Mouse (Mus musculus) cerebral cortex, adult 2 months (tissue): ENCODE measurements around the gene Stra6.

ENCODE experiments used
- WGBS: fragments of 180-500 bp; shearing (Covaris S2); methylation state at CpG from one replicate; pipeline ENCODE4 v1.1.7; 2018; 5-methylcytosine and 5-hydroxymethylcytosine counted together

Stra6 gene

DNA sequence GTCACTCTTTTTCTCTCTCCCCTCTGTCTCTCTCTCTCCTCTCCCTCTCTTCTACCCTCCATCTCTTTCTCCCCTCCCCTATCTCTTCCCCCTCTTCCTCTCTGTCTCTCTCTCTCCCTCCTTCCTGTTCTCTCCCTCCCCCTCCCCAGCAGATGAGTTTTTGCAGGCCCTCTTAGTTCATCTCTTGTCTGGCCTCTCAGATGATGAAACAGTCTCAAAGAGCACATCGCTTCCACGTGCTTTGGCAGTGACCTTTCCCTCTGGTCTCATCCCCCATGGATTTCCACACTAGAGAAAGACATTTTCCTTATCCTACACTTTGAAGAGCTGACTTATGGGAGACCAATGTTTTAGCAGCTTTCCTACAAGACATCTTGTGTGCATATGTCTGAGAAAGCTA lies 109.3 kb downstream of the Stra6 start:
- 67% methylated on average over 2 of the region's 2 CpGs for WGBS

- 22% methylated on average over 5 of the region's 5 CpGs for WGBS
These were observed 111.2 kb downstream of the Stra6 start for GRCm38 (mm10) chr9:58174818-58175251.

- 41% methylated on average over 5 of the region's 5 CpGs for WGBS
These were observed 112.3 kb downstream of the Stra6 start for GRCm38 (mm10) chr9:58175745-58176487.

GRCm38 (mm10) chr9:58177165-58177564 lies 113.6 kb downstream of the Stra6 start:
- WGBS: 55% methylated on average over 4 of the region's 4 CpGs

- 78% methylated on average over 2 of the region's 2 CpGs for WGBS
These were observed 115.8 kb downstream of the Stra6 start for GRCm38 (mm10) chr9:58179390-58179789.

GRCm38 (mm10) chr9:58184456-58184855 lies 120.9 kb downstream of the Stra6 start:
- 40% methylated on average over 6 of the region's 6 CpGs for WGBS

DNA sequence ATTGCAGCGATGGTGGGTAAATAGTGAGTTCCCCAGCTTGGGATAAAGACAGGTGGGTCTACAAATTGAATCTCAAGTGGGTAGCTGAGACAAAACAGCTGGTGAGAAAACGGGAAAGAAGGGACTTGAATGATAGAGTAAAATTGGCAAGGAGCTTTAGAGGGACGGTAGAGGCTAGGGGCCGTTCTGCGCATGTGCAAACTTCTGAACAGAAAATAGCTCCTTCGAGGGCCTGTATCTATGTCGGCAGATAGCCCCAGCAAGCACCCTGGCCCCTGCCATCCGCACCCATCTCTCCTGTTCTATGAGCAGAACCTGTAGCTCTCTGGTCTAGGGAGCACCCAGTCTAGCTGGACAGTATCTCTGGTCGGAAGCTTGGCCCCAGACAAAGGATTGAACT lies 130.6 kb downstream of the Stra6 start:
- 75% methylated on average over 9 of the region's 9 CpGs for WGBS

DNA sequence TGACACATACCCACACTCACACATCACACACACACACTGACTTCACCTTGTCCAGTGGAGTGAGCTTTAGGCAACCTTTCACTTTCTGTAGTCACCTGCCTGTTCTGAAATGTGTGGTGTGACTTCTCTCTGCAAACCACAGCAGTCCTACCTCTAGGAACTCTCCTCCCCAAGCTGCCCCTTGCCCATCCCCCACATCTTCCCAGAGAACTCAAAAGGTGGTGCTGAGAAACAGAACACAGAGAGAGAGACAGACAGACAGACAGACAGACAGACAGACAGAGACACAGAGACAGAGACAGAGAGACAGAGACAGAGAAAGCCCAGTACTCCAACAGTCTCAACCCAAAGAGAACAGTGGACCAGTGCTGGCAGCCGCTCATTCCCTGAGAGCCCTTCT lies 132.1 kb downstream of the Stra6 start:
- whole genome bisulfite sequencing: 26% methylated on average over 1 of the region's 1 CpGs

DNA sequence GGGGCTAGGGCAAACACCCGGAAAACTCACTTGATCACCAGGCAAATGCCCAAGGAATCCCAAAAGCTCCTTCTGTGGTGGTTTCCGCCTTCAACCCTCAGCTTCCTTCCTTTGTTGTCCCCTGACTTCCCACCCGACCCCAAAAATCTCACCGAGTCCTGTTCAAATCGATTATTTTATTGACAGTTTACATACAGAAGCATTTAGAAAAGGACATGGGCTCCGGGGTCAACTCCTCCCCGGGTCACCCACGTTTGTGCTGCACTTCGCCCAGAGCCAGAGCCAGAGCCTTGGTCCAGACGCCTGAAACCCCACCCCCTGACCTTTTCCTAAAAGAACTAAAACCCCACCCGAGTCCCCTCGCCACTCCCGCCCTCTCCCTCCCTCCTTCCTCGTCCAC lies 132.6 kb downstream of the Stra6 start:
- 20% methylated on average over 13 of the region's 14 CpGs for WGBS

DNA sequence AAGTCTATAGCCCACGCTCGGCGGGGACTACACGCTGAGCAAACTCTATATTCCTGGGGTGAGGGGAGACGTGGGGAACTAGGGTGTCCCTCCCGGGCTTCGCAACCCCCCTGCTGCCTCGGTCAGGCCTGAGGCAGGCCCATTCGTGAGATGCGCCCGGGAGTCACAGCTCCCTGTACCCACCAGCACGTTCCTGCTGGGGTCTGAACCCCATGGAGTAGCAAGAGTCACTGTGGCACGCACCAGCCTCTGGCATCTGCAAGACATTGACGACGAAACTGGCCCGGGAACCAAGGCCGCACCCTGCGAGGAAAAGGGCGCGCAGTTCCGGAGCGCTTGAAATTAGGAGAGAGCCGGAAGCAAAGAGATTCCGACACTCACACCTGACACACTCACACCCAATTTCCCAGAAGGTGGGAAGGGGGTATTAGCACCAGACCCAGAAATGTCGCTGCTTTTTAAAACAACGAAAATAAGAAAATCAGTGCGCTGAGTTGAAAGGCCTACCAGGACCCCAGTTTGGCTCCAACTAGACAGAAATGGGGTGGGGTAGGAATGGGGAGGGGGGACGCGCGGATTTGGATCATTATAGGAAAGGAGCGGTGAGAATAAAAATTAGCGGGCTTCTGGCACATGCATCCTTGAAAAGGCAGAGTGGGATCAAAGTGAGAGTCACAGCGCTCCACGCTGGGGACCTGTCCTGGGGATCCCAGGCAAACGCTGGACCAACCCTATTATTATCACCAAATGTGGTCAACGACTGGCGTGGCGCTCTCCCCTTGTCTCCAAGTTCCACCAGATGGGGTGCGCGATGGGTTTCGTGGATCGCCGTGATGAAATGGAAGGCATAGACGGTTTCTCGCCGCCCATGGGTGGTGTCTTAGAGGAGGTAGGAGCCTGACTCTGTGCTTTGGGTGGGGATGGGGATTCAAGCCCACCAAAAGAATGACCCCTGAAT lies 133.3 kb downstream of the Stra6 start:
- 26% methylated on average over 46 of the region's 46 CpGs for WGBS

- WGBS: 3% methylated on average over 57 of the region's 58 CpGs
These were observed 134.5 kb downstream of the Stra6 start for GRCm38 (mm10) chr9:58197781-58198701.

DNA sequence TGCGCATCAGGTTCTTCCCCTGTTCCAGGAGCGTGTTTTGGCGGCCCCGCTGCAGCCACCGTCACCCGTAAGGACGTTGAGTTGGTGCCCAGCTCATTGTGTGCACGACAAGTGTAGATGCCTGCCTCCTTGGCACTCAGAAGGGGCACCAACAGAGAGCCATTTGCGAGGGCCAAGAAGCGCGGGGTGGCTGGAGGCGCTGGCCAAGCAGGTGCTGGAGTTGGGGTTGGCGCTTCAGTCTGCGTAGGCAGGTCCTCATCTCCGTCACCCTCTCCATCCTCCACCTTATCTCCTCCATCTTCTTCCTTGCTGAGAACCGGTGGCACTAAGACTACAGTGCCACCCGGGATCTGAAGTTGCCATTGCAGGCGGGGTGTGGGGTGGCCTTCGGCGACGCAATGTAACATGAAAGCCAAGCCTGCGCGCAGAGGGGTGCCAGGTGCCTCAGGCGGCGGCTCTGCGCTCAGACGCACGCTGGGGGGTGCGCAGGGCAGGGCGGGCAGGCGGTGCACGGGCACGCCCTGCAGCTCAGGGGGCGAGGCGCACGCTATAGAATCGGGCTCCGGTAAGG lies 135.3 kb downstream of the Stra6 start:
- WGBS: 4% methylated on average over 38 of the region's 38 CpGs

DNA sequence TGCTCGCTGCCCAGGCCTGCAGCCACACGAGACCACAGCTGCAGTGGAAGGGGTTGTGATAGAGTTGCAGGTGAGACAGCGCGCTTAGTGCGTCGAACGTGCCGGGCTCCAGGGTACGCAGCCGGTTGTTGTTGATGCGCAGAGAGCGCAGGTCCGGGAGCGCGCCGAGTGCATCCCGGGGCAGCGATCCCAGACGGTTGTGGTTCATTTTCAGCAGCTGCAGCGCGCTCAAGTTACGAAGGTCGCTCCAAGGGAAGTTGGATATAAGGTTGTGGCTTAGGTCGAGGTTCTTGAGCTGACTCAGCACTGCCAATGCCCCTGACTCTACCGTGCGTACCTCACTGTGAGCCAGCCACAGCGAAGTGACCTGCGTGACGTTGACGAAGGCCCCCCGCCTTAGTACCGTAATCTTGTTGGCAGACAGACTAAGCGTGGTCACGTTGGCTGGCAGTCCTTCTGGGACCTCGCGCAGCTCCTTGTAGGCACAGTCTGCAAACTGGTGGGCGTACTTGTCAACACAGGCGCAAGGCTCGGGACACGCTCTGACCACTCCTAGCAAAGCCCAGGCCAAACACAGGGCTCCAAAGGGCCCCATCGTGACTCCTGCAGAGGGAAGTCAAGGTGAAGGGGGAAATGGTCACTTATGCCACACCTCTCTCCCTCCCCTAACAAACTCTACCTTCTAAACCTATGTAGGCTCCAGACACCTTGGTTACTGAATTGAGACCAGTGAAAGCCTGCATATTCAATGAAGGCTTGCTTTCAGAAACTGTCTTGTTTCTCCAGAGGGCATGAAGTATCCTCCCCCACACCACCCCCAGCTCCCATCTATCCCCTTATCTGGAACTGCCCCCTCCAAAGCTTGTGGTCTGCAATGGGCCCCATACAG lies 136.0 kb downstream of the Stra6 start:
- 7% methylated on average over 41 of the region's 41 CpGs for WGBS

DNA sequence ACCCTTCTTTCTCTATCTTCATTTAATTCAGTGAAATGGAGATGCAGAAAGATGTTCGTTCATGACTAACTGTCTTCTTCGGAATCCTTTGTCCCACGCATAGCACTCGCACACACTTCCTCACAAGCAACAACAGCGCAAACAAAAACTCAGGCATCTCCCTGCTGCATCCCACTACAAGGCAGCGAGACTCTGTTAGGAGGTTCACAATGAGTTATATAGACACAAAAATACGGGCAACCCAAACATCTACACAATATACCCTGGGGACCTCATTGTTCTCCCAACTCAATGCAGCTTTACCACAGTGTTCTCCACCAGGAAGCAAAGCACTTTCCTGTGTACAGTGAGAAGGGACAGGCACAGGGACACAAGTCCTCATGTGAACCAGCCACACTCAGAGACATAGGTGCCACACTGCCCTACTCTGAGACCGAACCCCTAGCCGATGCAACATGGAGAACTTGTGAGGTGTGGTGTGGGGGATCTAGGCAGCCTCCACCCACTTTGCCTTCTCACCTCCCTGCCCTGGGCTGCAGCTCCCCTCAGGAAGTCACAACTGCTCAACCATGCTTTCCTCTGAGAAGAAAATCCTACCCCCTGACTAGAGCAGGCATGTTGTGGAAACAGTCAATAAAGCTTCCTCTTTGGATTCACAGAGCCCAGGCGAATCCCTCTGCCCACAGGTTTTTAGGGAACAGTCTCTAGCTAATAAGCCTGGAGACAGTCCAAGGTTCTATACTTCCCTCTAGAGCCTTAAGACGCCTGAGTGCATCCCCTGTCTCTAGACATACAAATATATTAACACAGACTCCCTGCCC lies 136.9 kb downstream of the Stra6 start:
- 17% methylated on average over 11 of the region's 11 CpGs for WGBS

- 4% methylated on average over 24 of the region's 24 CpGs for WGBS
These were observed 137.7 kb downstream of the Stra6 start for GRCm38 (mm10) chr9:58201091-58201842.

GRCm38 (mm10) chr9:58201861-58202549 lies 138.4 kb downstream of the Stra6 start:
- WGBS: 4% methylated on average over 37 of the region's 37 CpGs

DNA sequence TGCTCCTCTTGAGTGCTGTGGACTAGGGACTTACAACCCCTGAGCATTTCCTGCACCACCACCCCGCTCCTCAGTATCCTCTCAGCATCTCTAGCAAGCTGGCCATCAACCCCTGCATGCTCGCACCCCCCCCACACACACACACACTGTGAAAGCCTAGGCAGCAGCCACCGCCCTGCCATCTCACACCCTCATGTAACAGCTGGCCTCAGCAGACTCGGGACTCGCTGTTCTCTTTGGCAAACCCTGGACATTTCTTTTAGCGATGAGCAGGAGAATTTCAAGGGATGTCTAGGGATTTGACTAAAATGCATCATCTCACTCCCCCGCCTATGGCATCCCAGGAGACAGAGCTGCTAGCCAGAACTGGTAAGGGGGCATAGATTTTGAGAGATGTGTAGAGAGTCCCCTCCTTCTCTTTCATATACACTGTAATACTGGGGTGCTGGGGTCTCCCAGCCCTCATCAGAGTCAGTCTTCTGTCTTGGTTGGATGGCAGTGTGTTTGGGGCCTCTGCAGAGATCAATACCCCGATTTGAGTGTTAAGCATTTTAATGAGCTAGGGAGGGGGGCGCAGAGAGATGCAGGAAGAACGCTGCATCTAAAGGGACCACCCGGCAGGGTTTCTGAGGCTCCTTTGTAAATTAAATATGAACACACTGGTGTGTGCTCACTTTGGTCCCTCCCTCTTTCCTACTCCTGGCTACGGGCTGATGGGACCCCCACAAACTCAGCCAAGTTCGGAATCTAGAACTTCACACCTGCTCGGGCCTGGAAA lies 139.3 kb downstream of the Stra6 start:
- 16% methylated on average over 14 of the region's 14 CpGs for WGBS
